Mouse (Mus musculus): ENCODE measurements around the gene Sec24c.
"Not testable (repeated sequence)": the region's sequence is repeated elsewhere in the genome, so short reads cannot be mapped to it uniquely, and the experiment has no call there.

GRCm38 (mm10) chr14:20703461-20703860 lies 29.4 kb downstream of the Sec24c start:
- TF ChIP-seq CTCF (IDR thresholded peaks at IDR 0.05; ENCODE audit: borderline replicate concordance, insufficient read depth, low read length); POLR2A (IDR thresholded peaks at IDR 0.05; ENCODE audit: low read depth, low read length): not testable (repeated sequence)
